Mouse (Mus musculus): ENCODE measurements around the gene Gm17019. TPM values are rescaled to one million over a fixed set of nuclear protein-coding genes. Genes with fewer than 3 reads are reported as not detected.
"Not testable (repeated sequence)": the region's sequence is repeated elsewhere in the genome, so short reads cannot be mapped to it uniquely, and the experiment has no call there.

Gene Gm17019
- polyA plus RNA-seq, 1 experiment from 2014 or later, result not detected

DNA sequence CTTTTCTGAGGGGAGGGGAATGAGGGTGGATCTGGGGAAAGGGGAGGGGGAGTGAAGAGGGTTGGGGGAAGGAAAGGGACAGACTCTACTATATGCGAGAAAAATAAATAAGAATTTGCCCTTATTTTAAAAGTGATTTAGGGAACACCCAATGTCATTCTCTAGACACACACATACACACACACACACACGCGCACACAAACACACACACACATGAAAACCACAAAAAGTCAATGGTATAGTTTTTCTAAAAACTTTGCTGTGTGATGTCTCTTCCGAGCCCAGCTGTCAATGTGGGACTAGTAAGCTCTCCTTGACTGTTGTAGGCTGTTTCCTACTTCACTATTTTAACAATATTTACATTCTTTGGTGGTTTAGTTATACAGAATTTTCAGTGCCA is 8.0 kb upstream of the Gm17019 start:
- 73% methylated on average over 3 of the region's 4 CpGs for WGBS
- H3K27me3 ChIP-seq (ENCODE audit: control insufficient read depth, insufficient read depth, low read length); H3K4me2 ChIP-seq (replicated peaks; ENCODE audit: low read depth, low read length); H3K36me3 ChIP-seq (ENCODE audit: control insufficient read depth, insufficient read depth, low read length); H3K9me3 ChIP-seq (ENCODE audit: control insufficient read depth, low read depth, low read length); H3K9ac ChIP-seq (replicated peaks; ENCODE audit: low read depth, low read length); H3K27ac ChIP-seq (ENCODE audit: low read length); H3K4me3 ChIP-seq (ENCODE audit: low read depth, low read length); H3K4me1 ChIP-seq (ENCODE audit: control insufficient read depth, insufficient read depth, low read length); ATAC-seq (ENCODE audit: insufficient number of reproducible peaks, insufficient read depth, low FRiP score, low read depth): not testable (repeated sequence)

DNA sequence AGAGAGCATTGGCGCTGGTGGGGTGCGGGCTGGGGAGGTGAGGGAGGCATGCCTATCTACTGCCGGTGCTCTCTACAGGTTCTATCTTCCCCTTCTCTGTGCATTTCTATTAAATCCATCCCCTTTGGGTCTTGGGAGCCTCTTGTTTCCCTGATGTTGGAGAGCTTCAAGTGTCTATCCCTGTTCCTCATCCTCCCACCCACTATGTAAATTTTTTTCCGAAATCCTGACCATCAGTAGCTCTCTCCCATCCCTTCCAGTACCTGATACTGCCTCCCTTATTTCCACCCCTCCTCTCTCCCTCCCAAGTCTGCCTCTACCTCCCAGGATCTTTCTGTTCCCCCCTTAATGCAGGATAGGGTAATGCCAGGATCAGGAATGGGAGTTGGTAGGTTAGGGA is 7.2 kb upstream of the Gm17019 start:
- WGBS, result 79% methylated on average over 4 of the region's 4 CpGs
- not testable (repeated sequence) for H3K36me3 ChIP-seq (ENCODE audit: control insufficient read depth, insufficient read depth, low read length); H3K27ac ChIP-seq (ENCODE audit: low read length); H3K9ac ChIP-seq (replicated peaks; ENCODE audit: low read depth, low read length); H3K9me3 ChIP-seq (ENCODE audit: control insufficient read depth, low read depth, low read length); H3K4me3 ChIP-seq (ENCODE audit: low read depth, low read length); H3K4me1 ChIP-seq (ENCODE audit: control insufficient read depth, insufficient read depth, low read length); H3K27me3 ChIP-seq (ENCODE audit: control insufficient read depth, insufficient read depth, low read length); H3K4me2 ChIP-seq (replicated peaks; ENCODE audit: low read depth, low read length)
- ATAC-seq (ENCODE audit: insufficient number of reproducible peaks, insufficient read depth, low FRiP score, low read depth), result peak; percentile 94

DNA sequence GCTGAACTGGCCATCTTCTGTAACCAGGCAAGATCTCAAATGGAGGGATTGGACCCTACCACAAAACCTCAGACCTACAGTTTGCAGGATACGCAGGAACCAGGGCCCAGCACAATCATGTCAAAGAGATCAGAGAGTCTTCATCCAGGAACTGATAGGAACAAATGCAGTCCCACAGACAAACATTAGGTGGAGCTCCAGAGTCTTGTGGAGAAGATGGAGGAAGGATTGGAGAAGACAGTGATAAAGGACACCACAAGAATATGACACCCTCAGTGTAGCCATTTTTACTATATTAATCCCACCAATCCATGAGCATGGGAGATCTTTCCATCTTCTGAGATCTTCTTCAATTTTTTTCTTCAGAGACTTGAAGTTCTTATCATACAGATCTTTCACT is 8.5 kb downstream of the Gm17019 start:
- not testable (repeated sequence) for H3K36me3 ChIP-seq (ENCODE audit: control insufficient read depth, insufficient read depth, low read length); ATAC-seq (ENCODE audit: insufficient number of reproducible peaks, insufficient read depth, low FRiP score, low read depth); H3K4me1 ChIP-seq (ENCODE audit: control insufficient read depth, insufficient read depth, low read length); H3K4me3 ChIP-seq (ENCODE audit: low read depth, low read length); H3K27ac ChIP-seq (ENCODE audit: low read length); H3K9me3 ChIP-seq (ENCODE audit: control insufficient read depth, low read depth, low read length); H3K4me2 ChIP-seq (replicated peaks; ENCODE audit: low read depth, low read length); H3K9ac ChIP-seq (replicated peaks; ENCODE audit: low read depth, low read length); H3K27me3 ChIP-seq (ENCODE audit: control insufficient read depth, insufficient read depth, low read length)
- 89% methylated on average over 1 of the region's 1 CpGs for WGBS

DNA sequence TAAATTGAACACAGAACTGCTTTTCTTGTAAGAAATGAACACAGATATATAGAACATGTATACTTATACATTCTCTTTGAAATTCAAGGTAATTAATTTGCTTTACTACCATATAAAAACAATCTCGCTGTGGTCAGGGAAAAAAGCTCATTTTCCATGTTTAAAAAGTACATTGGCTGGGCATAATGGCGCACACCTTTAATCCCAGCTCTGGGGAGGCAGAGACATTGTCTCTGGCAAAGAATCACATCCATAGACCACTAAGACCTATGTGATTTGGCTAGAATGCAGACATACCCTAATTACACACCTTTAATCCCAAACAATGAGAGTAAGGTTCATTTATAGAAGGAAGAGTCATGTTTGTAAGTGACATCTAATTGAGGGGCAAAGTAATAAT is 12.7 kb downstream of the Gm17019 start:
- WGBS, result 65% methylated on average over 2 of the region's 2 CpGs
- H3K9me3 ChIP-seq (ENCODE audit: control insufficient read depth, low read depth, low read length); H3K4me3 ChIP-seq (ENCODE audit: low read depth, low read length); H3K27ac ChIP-seq (ENCODE audit: low read length); H3K9ac ChIP-seq (replicated peaks; ENCODE audit: low read depth, low read length); H3K4me2 ChIP-seq (replicated peaks; ENCODE audit: low read depth, low read length); H3K4me1 ChIP-seq (ENCODE audit: control insufficient read depth, insufficient read depth, low read length); H3K27me3 ChIP-seq (ENCODE audit: control insufficient read depth, insufficient read depth, low read length); H3K36me3 ChIP-seq (ENCODE audit: control insufficient read depth, insufficient read depth, low read length): not testable (repeated sequence)
- 0 out of 2 replicates have a peak, but pooled peaks have one; percentile 46 for ATAC-seq (ENCODE audit: insufficient number of reproducible peaks, insufficient read depth, low FRiP score, low read depth)

DNA sequence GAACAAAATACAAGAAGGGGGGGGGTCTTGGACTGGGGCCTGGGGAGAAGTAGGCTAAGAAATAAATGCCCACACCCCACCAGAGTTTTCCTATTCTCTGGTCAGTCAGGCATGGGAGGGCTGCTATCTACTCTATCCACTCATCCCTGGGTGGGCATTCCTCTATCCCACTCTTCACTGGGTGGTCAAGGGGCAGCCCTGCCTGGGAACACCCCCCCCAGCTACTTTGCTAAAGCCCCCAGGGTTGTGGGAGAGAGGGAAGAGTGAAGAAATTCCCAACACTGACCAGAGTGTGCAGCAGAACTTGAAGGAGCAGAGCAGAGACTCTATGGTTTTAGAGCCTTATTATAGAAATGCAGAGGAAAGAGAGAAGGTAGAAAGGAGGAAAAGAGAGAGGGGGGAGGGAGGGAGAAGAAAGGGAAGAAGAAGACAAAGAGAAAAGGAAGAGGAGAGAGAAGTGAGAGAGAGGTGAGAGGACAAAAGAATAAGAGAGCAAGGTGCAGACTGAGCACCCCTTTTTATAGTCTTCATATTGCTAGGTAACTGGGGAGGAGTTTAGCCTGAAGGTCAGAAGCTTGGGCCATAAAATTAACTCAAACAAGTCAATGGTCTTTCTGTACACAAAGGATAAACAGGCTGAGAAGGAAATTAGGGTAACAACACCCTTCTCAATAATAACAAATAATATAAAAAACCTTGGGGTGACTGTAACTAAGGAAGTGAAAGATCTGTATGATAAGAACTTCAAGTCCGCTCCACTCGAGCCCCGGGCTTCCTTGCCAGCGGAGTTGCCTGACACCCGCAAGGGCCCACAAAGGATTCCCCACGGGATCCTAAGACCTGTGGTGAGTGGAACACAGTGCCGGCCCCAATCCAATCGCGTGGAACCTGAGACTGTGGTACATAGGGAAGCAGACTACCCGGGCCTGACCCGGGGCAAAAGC is 21.9 kb downstream of the Gm17019 start:
- H3K9ac ChIP-seq (replicated peaks; ENCODE audit: low read depth, low read length); H3K4me3 ChIP-seq (ENCODE audit: low read depth, low read length); H3K36me3 ChIP-seq (ENCODE audit: control insufficient read depth, insufficient read depth, low read length); ATAC-seq (ENCODE audit: insufficient number of reproducible peaks, insufficient read depth, low FRiP score, low read depth); H3K4me1 ChIP-seq (ENCODE audit: control insufficient read depth, insufficient read depth, low read length); H3K9me3 ChIP-seq (ENCODE audit: control insufficient read depth, low read depth, low read length); H3K27me3 ChIP-seq (ENCODE audit: control insufficient read depth, insufficient read depth, low read length); H3K4me2 ChIP-seq (replicated peaks; ENCODE audit: low read depth, low read length); H3K27ac ChIP-seq (ENCODE audit: low read length): not testable (repeated sequence)
- 85% methylated on average over 11 of the region's 11 CpGs for WGBS

DNA sequence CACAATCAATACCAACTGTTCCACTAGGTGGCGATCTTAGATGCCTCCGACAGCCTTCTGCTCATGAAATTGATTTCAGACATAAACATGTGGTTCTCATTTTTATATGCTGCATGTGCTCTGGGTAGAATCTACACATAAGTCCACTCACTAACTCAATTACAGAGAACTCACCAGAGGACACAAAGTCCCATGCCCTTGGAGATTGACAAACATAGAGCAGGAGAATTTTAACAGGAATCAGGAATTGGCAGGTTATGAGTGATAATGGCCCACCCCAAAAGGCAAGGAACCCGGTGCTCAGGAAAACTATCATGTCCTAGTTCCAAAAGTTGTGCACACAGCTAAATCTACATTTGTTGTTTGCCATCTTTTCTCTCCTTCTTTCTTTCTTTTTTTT is 25.9 kb downstream of the Gm17019 start:
- peaks cover 14% of the 10 kb centered on the region; the same call in 1 of the 2 replicates for H3K9me3 ChIP-seq (ENCODE audit: control insufficient read depth, low read depth, low read length)
- not testable (repeated sequence) for H3K36me3 ChIP-seq (ENCODE audit: control insufficient read depth, insufficient read depth, low read length); ATAC-seq (ENCODE audit: insufficient number of reproducible peaks, insufficient read depth, low FRiP score, low read depth); H3K27me3 ChIP-seq (ENCODE audit: control insufficient read depth, insufficient read depth, low read length); H3K4me1 ChIP-seq (ENCODE audit: control insufficient read depth, insufficient read depth, low read length); H3K4me3 ChIP-seq (ENCODE audit: low read depth, low read length); H3K27ac ChIP-seq (ENCODE audit: low read length); H3K9ac ChIP-seq (replicated peaks; ENCODE audit: low read depth, low read length); H3K4me2 ChIP-seq (replicated peaks; ENCODE audit: low read depth, low read length)
- WGBS, result 65% methylated on average over 3 of the region's 3 CpGs

DNA sequence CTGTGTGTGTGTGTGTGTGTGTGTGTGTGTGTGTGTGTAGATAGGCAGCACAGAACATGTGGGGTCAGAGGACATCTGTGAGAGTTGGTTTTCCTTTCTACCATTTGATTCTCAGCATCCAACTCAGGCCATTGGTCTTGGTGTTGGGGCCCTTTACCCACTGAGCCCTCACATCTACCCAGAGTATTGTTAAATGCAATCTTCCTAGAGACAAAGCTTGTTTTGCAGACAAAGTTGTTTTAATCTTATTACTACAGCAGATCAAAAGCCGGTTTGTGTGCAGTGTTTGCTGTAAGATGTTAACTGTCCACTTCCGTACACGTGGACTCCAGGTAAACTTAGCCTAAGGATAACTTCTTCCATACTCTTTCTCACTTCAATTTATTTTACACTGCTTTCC is 26.5 kb downstream of the Gm17019 start:
- not testable (repeated sequence) for H3K36me3 ChIP-seq (ENCODE audit: control insufficient read depth, insufficient read depth, low read length); H3K9ac ChIP-seq (replicated peaks; ENCODE audit: low read depth, low read length); ATAC-seq (ENCODE audit: insufficient number of reproducible peaks, insufficient read depth, low FRiP score, low read depth); H3K4me1 ChIP-seq (ENCODE audit: control insufficient read depth, insufficient read depth, low read length); H3K27me3 ChIP-seq (ENCODE audit: control insufficient read depth, insufficient read depth, low read length); H3K27ac ChIP-seq (ENCODE audit: low read length); H3K4me2 ChIP-seq (replicated peaks; ENCODE audit: low read depth, low read length); H3K4me3 ChIP-seq (ENCODE audit: low read depth, low read length)
- 63% methylated on average over 3 of the region's 3 CpGs for whole genome bisulfite sequencing
- H3K9me3 ChIP-seq (ENCODE audit: control insufficient read depth, low read depth, low read length), result peaks cover 14% of the 10 kb centered on the region; the same call in 1 of the 2 replicates

DNA sequence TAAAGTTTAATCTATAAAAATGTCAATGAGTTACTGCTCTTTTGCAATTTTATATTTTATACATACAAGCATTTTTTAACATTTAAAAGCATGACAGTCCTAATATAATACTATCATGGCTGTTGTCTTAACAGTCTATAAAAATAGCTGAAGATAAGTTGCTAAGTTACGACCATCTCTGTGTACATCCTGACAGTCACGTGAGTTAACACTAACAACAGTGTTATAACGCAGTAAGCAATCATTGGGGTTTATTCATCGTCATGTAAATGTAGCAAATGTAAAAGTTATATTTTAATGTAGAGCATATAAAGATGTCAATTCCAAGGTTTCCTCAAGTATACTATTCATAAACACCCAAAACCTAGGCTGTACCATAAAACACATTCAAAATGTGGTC is 27.2 kb downstream of the Gm17019 start:
- WGBS, result 66% methylated on average over 2 of the region's 4 CpGs
- not testable (repeated sequence) for H3K4me1 ChIP-seq (ENCODE audit: control insufficient read depth, insufficient read depth, low read length); H3K4me2 ChIP-seq (replicated peaks; ENCODE audit: low read depth, low read length); H3K36me3 ChIP-seq (ENCODE audit: control insufficient read depth, insufficient read depth, low read length); H3K27ac ChIP-seq (ENCODE audit: low read length); H3K4me3 ChIP-seq (ENCODE audit: low read depth, low read length); H3K27me3 ChIP-seq (ENCODE audit: control insufficient read depth, insufficient read depth, low read length); H3K9ac ChIP-seq (replicated peaks; ENCODE audit: low read depth, low read length)
- ATAC-seq (ENCODE audit: insufficient number of reproducible peaks, insufficient read depth, low FRiP score, low read depth), result 0 out of 2 replicates have a peak, but pooled peaks have one; percentile 30
- H3K9me3 ChIP-seq (ENCODE audit: control insufficient read depth, low read depth, low read length), result peaks cover 12% of the 10 kb centered on the region; the same call in 1 of the 2 replicates

Data from stomach, embryonic 14.5 days (tissue).